Mouse (Mus musculus) small intestine, adult 2 months (tissue): ENCODE results near the gene Arrb1.

Source experiments
- CTCF ChIP-seq: fragments of 200-500 bp; IDR thresholded peaks from 2 replicates; pipeline ENCODE4 v1.5.1; 2012; ENCODE audit warnings: low read depth, mild to moderate bottlenecking, control low read depth, inconsistent platforms, low read length, moderate library complexity, mixed read lengths; ENCODE audit not compliant: insufficient replicate concordance, insufficient read length; ENCODE audit errors: extremely low read depth
- POLR2A ChIP-seq: fragments of 200-500 bp; IDR thresholded peaks from 2 replicates; pipeline ENCODE4 v1.6.1; 2012; ENCODE audit warnings: low read depth, mild to moderate bottlenecking, control low read depth, inconsistent platforms, low read length, moderate library complexity

- TF ChIP-seq CTCF (no peak), POLR2A (no peak)
Measured at GRCm38 (mm10) chr7:99537183-99537756, 2.0 kb downstream of the Arrb1 start.
